Mouse (Mus musculus) olfactory bulb, adult 2 months (tissue): ENCODE results near the gene Ptprq.

Experiments
- CTCF ChIP-seq: fragments of 200-500 bp; IDR thresholded peaks from 2 replicates; pipeline ENCODE4 v1.5.1; 2012; ENCODE audit warnings: low read depth, mild to moderate bottlenecking, low read length, moderate library complexity; ENCODE audit not compliant: insufficient read depth
- POLR2A ChIP-seq: fragments of 200-500 bp; IDR thresholded peaks from 2 replicates; pipeline ENCODE4 v1.6.1; 2012; ENCODE audit warnings: mild to moderate bottlenecking, low read depth, low read length, moderate library complexity; ENCODE audit not compliant: insufficient read depth

- TF ChIP-seq CTCF (no peak), POLR2A (no peak)
Measured at GRCm38 (mm10) chr10:107503430-107503829, 216.4 kb downstream of the Ptprq start.
